Mouse (Mus musculus) heart, adult 2 months (tissue): ENCODE results near the gene Rab35.

Experiments used
- CTCF ChIP-seq: fragments of 200-600 bp; IDR thresholded peaks from 2 replicates; pipeline ENCODE4 v1.8.1; 2022; ENCODE audit warnings: antibody characterized with exemption, mild to moderate bottlenecking, moderate library complexity
- EP300 ChIP-seq: fragments of 200-500 bp; IDR thresholded peaks from 2 replicates; pipeline ENCODE4 v1.6.1; 2011; ENCODE audit warnings: low read depth, low read length, control low read depth; ENCODE audit not compliant: insufficient read depth
- POLR2A ChIP-seq: fragments of 200-500 bp; IDR thresholded peaks from 2 replicates; pipeline ENCODE4 v1.6.1; 2011; ENCODE audit warnings: mild to moderate bottlenecking, low read depth, low read length, control low read depth; ENCODE audit not compliant: insufficient read depth

DNA sequence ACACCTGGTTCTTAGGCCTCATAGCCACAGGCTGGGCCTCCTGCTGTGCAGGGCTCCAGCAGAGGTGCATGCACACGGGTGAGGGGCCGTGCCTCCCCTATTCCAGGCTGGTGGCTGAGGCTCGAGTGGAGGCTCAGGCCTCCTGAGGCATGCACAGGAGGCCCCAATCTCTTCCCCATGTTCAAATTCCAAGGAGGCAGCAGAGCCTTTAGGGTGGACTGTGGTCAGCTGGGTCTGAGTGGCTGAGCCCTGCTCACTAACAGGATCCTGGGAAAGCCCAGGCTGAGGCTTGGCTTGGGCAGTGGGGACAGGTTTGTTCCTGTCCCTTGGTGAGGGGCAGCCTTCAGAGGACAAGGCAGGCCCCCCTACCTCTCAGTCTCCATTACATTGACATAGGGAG is 17.2 kb downstream of the Rab35 start:
- TF ChIP-seq POLR2A (no peak), EP300 (no peak), CTCF (no peak)
